Mouse (Mus musculus) cortical plate, adult 2 months (tissue): ENCODE data around the gene Rbm33. TPM values are rescaled to one million over a fixed set of nuclear protein-coding genes. Genes with fewer than 3 reads are reported as not detected.
A peak's percentile ranks its signal among the peaks of the same experiment; 100 is the strongest.

ENCODE experiments used
- H3K27ac ChIP-seq: fragments of 200-500 bp; 2 replicates; pipeline ENCODE4 v1.5.1; 2012; ENCODE audit warnings: low read length, control low read depth, inconsistent platforms; ENCODE audit not compliant: insufficient read depth
- H3K4me1 ChIP-seq: fragments of 200-500 bp; 2 replicates; pipeline ENCODE4 v1.6.1; 2011; ENCODE audit warnings: low read length; ENCODE audit not compliant: control insufficient read depth, insufficient read depth
- H3K4me3 ChIP-seq: fragments of 200-500 bp; 2 replicates; pipeline ENCODE4 v1.5.1; 2011; ENCODE audit warnings: mild to moderate bottlenecking, low read length, control low read depth; ENCODE audit not compliant: insufficient read depth
- CTCF ChIP-seq: fragments of 200-500 bp; IDR thresholded peaks from 2 replicates; pipeline ENCODE4 v1.5.1; 2011; ENCODE audit warnings: mild to moderate bottlenecking, control low read depth, low read length; ENCODE audit not compliant: insufficient read depth; ENCODE audit errors: extremely low read depth
- POLR2A ChIP-seq: fragments of 200-500 bp; IDR thresholded peaks from 2 replicates; pipeline ENCODE4 v1.6.1; 2011; ENCODE audit warnings: mild to moderate bottlenecking, low read length, control low read depth; ENCODE audit not compliant: insufficient read depth; ENCODE audit errors: extremely low read depth
- polyA plus RNA-seq: library from polyadenylated mRNA; depleted of rRNA; stranded (reverse); fragments of >200 nt; gene quantifications from 2 replicates; pipeline ENCODE4 v1.2.3, GENCODE M21; 2012

The Rbm33 gene
- polyA plus RNA-seq, 1 experiment, result 44.0 TPM

DNA sequence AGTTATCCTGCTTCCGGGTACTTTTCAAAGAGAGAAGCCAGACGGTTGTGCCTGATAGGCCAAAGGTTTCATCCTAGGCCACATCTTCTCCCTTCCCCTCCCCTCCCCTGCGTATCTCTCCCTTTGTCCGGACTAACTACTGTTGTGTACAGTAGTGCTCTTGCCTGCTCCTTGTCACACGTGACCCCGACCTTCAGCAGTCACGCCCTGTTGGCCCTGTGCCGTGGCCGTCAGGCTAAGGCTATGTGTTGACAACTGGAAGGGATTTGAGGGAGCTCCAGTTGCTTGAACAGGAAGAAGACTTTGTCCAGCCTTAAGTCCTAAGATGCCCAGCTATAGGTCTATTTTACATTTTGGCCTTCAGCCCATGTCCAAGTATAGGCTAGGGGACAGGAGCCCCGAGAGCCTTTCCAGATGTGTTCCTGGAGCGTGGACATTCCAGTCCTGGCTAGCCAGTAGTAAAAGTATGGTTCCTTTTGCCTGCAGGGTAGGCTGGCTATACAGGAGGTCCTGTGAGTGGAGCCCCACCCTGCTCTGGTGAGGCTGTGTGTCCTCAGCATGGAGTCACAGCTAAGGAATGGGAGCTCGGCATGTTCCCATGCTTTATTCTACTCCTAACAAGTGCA is 102.8 kb downstream of the Rbm33 start:
- Histone ChIP-seq H3K4me3 (no peak overlapping the region), H3K27ac (no peak overlapping the region), H3K4me1 (no peaks in the 10 kb centered on the region)
- TF ChIP-seq POLR2A (no peak), CTCF (no peak)

- Histone ChIP-seq H3K4me3 (no peak overlapping the region), H3K27ac (no peak overlapping the region), H3K4me1 (no peaks in the 10 kb centered on the region)
- TF ChIP-seq CTCF (no peak), POLR2A (no peak)
Observed at GRCm38 (mm10) chr5:28423781-28424180, 106.9 kb downstream of the Rbm33 start.

DNA sequence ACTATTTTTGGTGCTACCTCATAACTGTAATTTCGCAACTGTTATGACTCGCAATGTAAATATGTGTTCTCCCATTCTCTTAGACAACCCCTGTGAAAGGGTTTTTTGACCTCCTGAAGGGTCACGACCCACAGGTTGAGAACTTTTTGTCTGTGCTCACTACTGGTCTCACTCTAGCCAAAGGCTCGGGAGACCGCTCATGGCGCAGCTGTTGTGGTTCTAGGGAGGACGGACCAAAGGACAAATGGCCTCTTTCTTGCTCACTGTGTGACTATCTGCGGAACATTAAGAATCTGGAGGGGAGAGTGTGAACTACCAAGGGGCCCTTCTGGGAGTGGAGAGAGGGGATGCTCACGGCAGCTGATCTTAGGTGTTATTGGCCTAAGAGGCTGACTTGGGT is 109.0 kb downstream of the Rbm33 start:
- H3K27ac ChIP-seq, result no peak overlapping the region
- TF ChIP-seq CTCF (no peak), POLR2A (no peak)
- H3K4me3 ChIP-seq, result no peak overlapping the region
- no peaks in the 10 kb centered on the region for H3K4me1 ChIP-seq

DNA sequence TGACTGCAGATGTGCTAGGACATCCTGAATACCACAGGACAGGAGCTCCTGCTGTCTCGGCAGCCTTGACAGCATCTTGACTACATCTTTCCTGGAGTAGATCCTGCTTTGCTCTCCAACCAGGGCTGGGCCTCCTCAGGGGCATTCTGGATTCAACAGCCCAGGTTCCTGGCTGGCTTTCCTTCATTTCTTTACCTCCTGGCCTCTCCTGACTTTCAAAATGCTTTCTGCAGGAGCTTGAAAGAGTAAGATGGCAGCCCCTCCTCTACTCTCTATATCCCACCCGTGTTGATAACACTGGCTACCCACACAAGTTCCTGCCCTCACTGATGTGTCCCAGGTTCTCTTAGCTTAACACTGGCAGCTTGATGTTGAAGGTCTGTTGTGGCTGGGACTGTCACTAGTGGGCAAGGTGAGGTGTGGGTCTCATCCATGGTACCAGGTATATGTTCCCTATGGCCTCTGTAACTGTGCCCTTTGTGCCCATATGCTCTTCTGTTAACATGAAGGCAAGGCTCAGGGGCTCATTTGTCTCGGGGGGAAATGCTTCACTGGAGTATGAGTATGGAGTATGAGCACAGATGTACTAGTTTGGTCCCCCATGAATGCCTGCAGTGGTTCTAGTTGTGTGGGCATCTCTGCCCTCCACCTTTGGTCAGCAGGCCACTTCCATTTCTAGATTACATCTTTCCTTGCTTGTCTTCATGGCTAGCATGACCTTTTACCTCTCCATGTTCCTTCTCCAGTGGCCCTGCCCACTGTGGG is 133.4 kb downstream of the Rbm33 start:
- H3K4me1 ChIP-seq, result no peaks in the 10 kb centered on the region
- TF ChIP-seq POLR2A, result no peak
- H3K27ac ChIP-seq, result no peak overlapping the region
- H3K4me3 ChIP-seq, result no peak overlapping the region

DNA sequence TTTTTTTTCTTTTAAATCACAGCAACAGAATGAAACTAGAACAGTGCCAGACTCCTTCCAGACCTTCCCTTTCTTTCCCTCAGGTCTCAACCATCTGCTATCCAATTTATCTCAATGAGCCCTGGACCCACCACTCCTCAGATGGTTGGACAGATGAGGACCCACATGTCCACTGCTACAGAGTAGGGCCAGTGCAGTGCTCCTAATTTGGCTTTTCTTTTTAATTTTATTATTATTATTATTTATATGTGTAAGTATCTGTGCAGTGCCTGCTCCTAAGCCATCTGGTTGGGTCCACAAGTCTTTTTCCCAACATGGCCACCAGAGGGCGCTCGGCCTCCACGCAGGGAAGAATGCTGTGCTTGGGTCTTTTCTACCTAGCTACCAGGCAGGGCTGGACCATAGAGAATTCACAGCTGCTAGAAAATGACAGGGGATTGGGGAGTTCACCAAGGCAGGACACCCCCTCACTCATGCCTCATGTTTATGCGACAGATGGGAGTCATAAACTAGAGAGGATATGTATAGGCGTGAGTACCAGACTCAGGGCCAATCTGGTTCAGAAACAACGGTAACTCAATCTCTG is 134.2 kb downstream of the Rbm33 start:
- peak; percentile 96 for TF ChIP-seq CTCF
- no peak for TF ChIP-seq POLR2A
- no peaks in the 10 kb centered on the region for H3K4me1 ChIP-seq
- no peak overlapping the region for H3K27ac ChIP-seq
- H3K4me3 ChIP-seq, result no peak overlapping the region

- TF ChIP-seq CTCF (no peak), POLR2A (no peak)
- H3K27ac ChIP-seq, result no peak overlapping the region
- no peaks in the 10 kb centered on the region for H3K4me1 ChIP-seq
- no peak overlapping the region for H3K4me3 ChIP-seq
Observed at GRCm38 (mm10) chr5:28453086-28453485, 136.2 kb downstream of the Rbm33 start.

GRCm38 (mm10) chr5:28453523-28453922 is 136.6 kb downstream of the Rbm33 start:
- TF ChIP-seq CTCF (no peak), POLR2A (no peak)
- no peak overlapping the region for H3K4me3 ChIP-seq
- H3K27ac ChIP-seq, result no peak overlapping the region
- no peaks in the 10 kb centered on the region for H3K4me1 ChIP-seq

DNA sequence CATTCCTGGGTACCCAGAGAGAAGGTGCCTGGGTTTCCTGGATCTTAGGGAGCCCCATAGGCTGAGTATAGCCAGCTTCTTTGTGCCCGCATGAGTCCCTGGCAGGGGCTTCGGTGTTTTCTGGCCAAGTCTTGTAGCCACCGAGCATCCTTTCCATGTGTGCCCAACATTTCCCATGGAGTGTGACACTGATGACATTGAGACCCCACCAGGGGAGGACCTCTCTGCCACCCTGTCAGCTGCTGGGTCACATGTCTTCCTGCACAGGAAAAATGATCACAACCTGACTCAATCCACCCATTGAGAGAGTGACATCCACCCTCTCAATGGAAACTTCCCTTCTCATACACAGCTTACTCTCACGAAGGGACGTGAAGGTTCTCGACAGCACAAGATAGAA is 137.6 kb downstream of the Rbm33 start:
- no peak for TF ChIP-seq CTCF
- TF ChIP-seq POLR2A, result no peak
- Histone ChIP-seq H3K4me1 (no peaks in the 10 kb centered on the region), H3K4me3 (no peak overlapping the region), H3K27ac (no peak overlapping the region)

- no peak overlapping the region for H3K4me3 ChIP-seq
- H3K4me1 ChIP-seq, result no peaks in the 10 kb centered on the region
- no peak overlapping the region for H3K27ac ChIP-seq
- TF ChIP-seq CTCF (no peak), POLR2A (no peak)
Observed at GRCm38 (mm10) chr5:28455721-28456120, 138.8 kb downstream of the Rbm33 start.

DNA sequence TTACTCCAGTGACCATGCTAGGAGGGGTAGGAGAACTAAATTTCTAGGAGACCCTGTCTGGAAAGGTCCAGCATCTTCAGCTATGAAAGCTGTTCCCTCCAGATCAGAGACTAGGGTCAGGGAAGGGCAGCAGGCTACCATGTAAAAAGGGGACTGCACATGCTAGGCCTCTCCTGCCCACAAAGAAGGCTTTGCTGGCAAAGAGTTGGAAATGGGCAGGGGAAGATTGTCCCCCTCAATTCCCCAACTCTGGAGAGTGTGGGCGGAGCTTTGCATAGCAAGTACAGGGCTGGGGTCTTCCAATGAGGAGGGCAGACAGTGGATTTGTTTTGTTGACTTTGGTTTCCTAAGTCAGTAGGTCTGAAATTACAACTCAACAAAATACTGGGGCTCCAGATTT is 139.4 kb downstream of the Rbm33 start:
- H3K27ac ChIP-seq, result no peak overlapping the region
- no peaks in the 10 kb centered on the region for H3K4me1 ChIP-seq
- no peak overlapping the region for H3K4me3 ChIP-seq
- no peak for TF ChIP-seq POLR2A
- TF ChIP-seq CTCF, result no peak
